Mouse (Mus musculus) testis, postnatal 14 days (tissue): ENCODE data around the gene Spred2.

Experiments
- DNase-seq: peaks from one replicate; pipeline ENCODE4 v3.0.0; 2021; ENCODE audit warnings: low spot score

The Spred2 gene

GRCm38 (mm10) chr11:19923888-19924756, at the start of gene Spred2:
Gene Spred2 (plus strand): TSS chr11:19924375.
- DNase-seq, result peak; percentile 87

- no peak for DNase-seq
Observed at GRCm38 (mm10) chr11:19875551-19875950, 48.6 kb upstream of the Spred2 start.

GRCm38 (mm10) chr11:19875964-19876363, 48.2 kb upstream of the Spred2 start:
- DNase-seq, result no peak

- DNase-seq, result no peak
Observed at GRCm38 (mm10) chr11:19877239-19877915, 46.8 kb upstream of the Spred2 start.

- no peak for DNase-seq
Observed at GRCm38 (mm10) chr11:19881342-19881741, 42.8 kb upstream of the Spred2 start.

GRCm38 (mm10) chr11:19890700-19891406, 33.3 kb upstream of the Spred2 start:
- no peak for DNase-seq

- DNase-seq, result no peak
Observed at GRCm38 (mm10) chr11:19893233-19893632, 30.9 kb upstream of the Spred2 start.

GRCm38 (mm10) chr11:19899621-19900020, 24.6 kb upstream of the Spred2 start:
- no peak for DNase-seq

- DNase-seq, result no peak
Observed at GRCm38 (mm10) chr11:19900712-19901111, 23.5 kb upstream of the Spred2 start.

- DNase-seq, result no peak
Observed at GRCm38 (mm10) chr11:19911216-19911615, 13.0 kb upstream of the Spred2 start.

- DNase-seq, result no peak
Observed at GRCm38 (mm10) chr11:19912179-19912578, 12.0 kb upstream of the Spred2 start.

- no peak for DNase-seq
Observed at GRCm38 (mm10) chr11:19912661-19913060, 11.5 kb upstream of the Spred2 start.

- no peak for DNase-seq
Observed at GRCm38 (mm10) chr11:19913761-19914160, 10.4 kb upstream of the Spred2 start.

- peak; percentile 29 for DNase-seq
Observed at GRCm38 (mm10) chr11:19917381-19918245, 6.6 kb upstream of the Spred2 start.

- no peak for DNase-seq
Observed at GRCm38 (mm10) chr11:19918246-19918540, 6.0 kb upstream of the Spred2 start.

GRCm38 (mm10) chr11:19919460-19919784, 4.8 kb upstream of the Spred2 start:
- DNase-seq, result peak; percentile 43

GRCm38 (mm10) chr11:19919785-19920671, 4.1 kb upstream of the Spred2 start:
- DNase-seq, result peak; percentile 86

GRCm38 (mm10) chr11:19921723-19922122, 2.5 kb upstream of the Spred2 start:
- no peak for DNase-seq

GRCm38 (mm10) chr11:19922208-19922607, 2.0 kb upstream of the Spred2 start:
- DNase-seq, result no peak

- DNase-seq, result peak; percentile 63
Observed at GRCm38 (mm10) chr11:19924757-19925148, 578 bp downstream of the Spred2 start.
